Mouse (Mus musculus) T-helper 2 cell (primary cell): ENCODE results near the gene 1810043G02Rik.
"Not testable (repeated sequence)": the region's sequence is repeated elsewhere in the genome, so short reads cannot be mapped to it uniquely, and the experiment has no call there.

Experiments
- in situ Hi-C: fragments of 300-600 bp; cut with MboI, MseI; formaldehyde crosslinking; loops from one replicate; pipeline ENCODE4 v1.15.1; 2025; ENCODE audit warnings: high pct_unique_total_duplicates

Gene 1810043G02Rik

GRCm38 (mm10) chr10:78004479-78005100, 26.3 kb downstream of the 1810043G02Rik start:
- in situ Hi-C loops: loop anchor here (10.0 to 25.0 kb wide), 2 partner anchors 408 to 1970 kb away; partner anchors contain the start of genes Rrp1 and Zfp280b

GRCm38 (mm10) chr10:78005791-78006438, 27.6 kb downstream of the 1810043G02Rik start:
- in situ Hi-C loops: loop anchor here (10.0 to 25.0 kb wide), 2 partner anchors 406 to 1971 kb away; partner anchors contain the start of genes Rrp1 and Zfp280b

GRCm38 (mm10) chr10:78007203-78007602, 28.9 kb downstream of the 1810043G02Rik start:
- in situ Hi-C loops: loop anchor here (10.0 to 25.0 kb wide), 2 partner anchors 405 to 1972 kb away; partner anchors contain the start of genes Rrp1 and Zfp280b

GRCm38 (mm10) chr10:78008169-78008568, 29.8 kb downstream of the 1810043G02Rik start:
- in situ Hi-C loops: loop anchor here (10.0 to 25.0 kb wide), 2 partner anchors 404 to 1973 kb away; partner anchors contain the start of genes Rrp1 and Zfp280b

GRCm38 (mm10) chr10:78009184-78009944, 31.0 kb downstream of the 1810043G02Rik start:
- in situ Hi-C loops: loop anchor here (10.0 to 25.0 kb wide), 2 partner anchors 403 to 1975 kb away; partner anchors contain the start of genes Rrp1 and Zfp280b

GRCm38 (mm10) chr10:78009945-78010293, 31.6 kb downstream of the 1810043G02Rik start, which contains the start of gene Pfkl:
Gene Pfkl, minus strand, starts transcription at chr10:78010083.
- in situ Hi-C loops: loop anchor here (10.0 to 25.0 kb wide), 2 partner anchors 402 to 1975 kb away; partner anchors contain the start of genes Rrp1 and Zfp280b

- in situ Hi-C loops: loop anchor here (25.0 kb wide), 1 partner anchor 402 kb away; the partner anchor contains the start of gene Rrp1
Observed at GRCm38 (mm10) chr10:78010335-78010734, 32.0 kb downstream of the 1810043G02Rik start.

- in situ Hi-C loops: loop anchor here (25.0 kb wide), 1 partner anchor 401 kb away; the partner anchor contains the start of gene Rrp1
Observed at GRCm38 (mm10) chr10:78011116-78011515, 32.8 kb downstream of the 1810043G02Rik start.

- in situ Hi-C loops: loop anchor here (25.0 kb wide), 1 partner anchor 399 kb away; the partner anchor contains the start of gene Rrp1
Observed at GRCm38 (mm10) chr10:78012661-78013495, 34.6 kb downstream of the 1810043G02Rik start.

GRCm38 (mm10) chr10:78015489-78015888, 37.2 kb downstream of the 1810043G02Rik start:
- in situ Hi-C loops: loop anchor here (25.0 kb wide), 1 partner anchor 397 kb away; the partner anchor contains the start of gene Rrp1

- in situ Hi-C loops: loop anchor here (25.0 kb wide), 1 partner anchor 396 kb away; the partner anchor contains the start of gene Rrp1
Observed at GRCm38 (mm10) chr10:78016366-78016765, 38.0 kb downstream of the 1810043G02Rik start.

GRCm38 (mm10) chr10:78018797-78019203, 40.5 kb downstream of the 1810043G02Rik start:
- in situ Hi-C loops: loop anchor here (25.0 kb wide), 1 partner anchor 394 kb away; the partner anchor contains the start of gene Rrp1

- in situ Hi-C loops: loop anchor here (25.0 kb wide), 1 partner anchor 393 kb away; the partner anchor contains the start of gene Rrp1
Observed at GRCm38 (mm10) chr10:78019291-78019690, 41.0 kb downstream of the 1810043G02Rik start.

- in situ Hi-C loops: loop anchor here (25.0 kb wide), 1 partner anchor 392 kb away; the partner anchor contains the start of gene Rrp1
Observed at GRCm38 (mm10) chr10:78019984-78020383, 41.7 kb downstream of the 1810043G02Rik start.

GRCm38 (mm10) chr10:78025453-78025852, 47.1 kb downstream of the 1810043G02Rik start:
- in situ Hi-C loops: not testable (repeated sequence)

- in situ Hi-C loops: no loop called here
Observed at GRCm38 (mm10) chr10:78028129-78028528, 49.8 kb downstream of the 1810043G02Rik start.

- in situ Hi-C loops: no loop called here
Observed at GRCm38 (mm10) chr10:78029080-78029479, 50.8 kb downstream of the 1810043G02Rik start.

GRCm38 (mm10) chr10:78031987-78032386, 53.7 kb downstream of the 1810043G02Rik start:
- in situ Hi-C loops: loop anchor here (5.0 kb wide), 1 partner anchor 130 kb away; no protein-coding TSS in a partner anchor
